In the genomic region with DNA sequence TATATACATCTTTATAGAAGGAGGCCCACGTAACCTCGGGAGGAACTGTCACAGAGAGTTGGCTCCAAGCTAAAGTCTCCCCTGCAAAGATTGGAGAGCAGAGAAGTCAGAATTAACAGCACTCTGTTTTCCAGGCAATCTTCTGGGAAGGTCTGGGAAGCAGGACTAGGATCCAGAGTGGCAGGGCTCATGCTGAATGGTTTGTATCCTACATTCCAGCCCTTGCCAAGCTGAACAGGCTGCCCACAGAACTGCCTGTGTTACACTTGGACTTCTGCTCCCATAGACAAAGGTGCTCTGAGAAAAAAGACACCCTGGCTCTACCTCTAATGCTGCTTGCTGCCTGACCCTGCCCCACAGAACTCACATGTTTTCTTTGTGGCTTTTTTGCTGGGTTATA, we compare ENCODE assay signal across 19 mouse cellular contexts.
DNase-seq lines count a peak whose midpoint lies in the region; ATAC-seq and TF ChIP-seq lines count a peak whose summit lies in the region.
"Had no signal": no experiment of that assay in that cellular context is flagged by ENCODE, and none has a peak within 500 bp of the region (broad histone marks: within the 10 kb centered on the region; RNA-seq: fewer than 3 reads in every experiment).

No protein-coding gene starts in this region.

- WGBS in kidney, postnatal 0 days: 78% methylated on average over 2 of the region's 2 CpGs
- WGBS in embryonic facial prominence, embryonic 12.5 days: 85% methylated on average over 2 of the region's 2 CpGs
- 63% methylated on average over 2 of the region's 2 CpGs for WGBS in intestine, embryonic 16.5 days
- 64% methylated on average over 2 of the region's 2 CpGs for WGBS in stomach, embryonic 15.5 days

- H3K9me3 ChIP-seq in kidney, postnatal 0 days (replicated peaks; ENCODE audit: low read length): no peaks in the 10 kb centered on the region
- H3K9me3 ChIP-seq in embryonic facial prominence, embryonic 12.5 days: no peaks in the 10 kb centered on the region; the same call in 1 of the 2 replicates
- H3K9me3 ChIP-seq in intestine, embryonic 16.5 days (ENCODE audit: control insufficient read depth, low read length): peaks cover 3% of the 10 kb centered on the region; the same call in 1 of the 2 replicates
- no peaks in the 10 kb centered on the region for H3K9me3 ChIP-seq in stomach, embryonic 15.5 days
- H3K9me3 ChIP-seq: forebrain, embryonic 13.5 days; liver, embryonic 15.5 days; midbrain, embryonic 10.5 days had no signal

- peaks cover 6% of the 10 kb centered on the region; the same call in 1 of the 2 replicates for H3K4me1 ChIP-seq in kidney, postnatal 0 days (replicated peaks; ENCODE audit: insufficient read depth, low read length)
- peaks cover 36% of the 10 kb centered on the region for H3K4me1 ChIP-seq in embryonic facial prominence, embryonic 12.5 days
- H3K4me1 ChIP-seq in intestine, embryonic 16.5 days (ENCODE audit: control insufficient read depth, insufficient read depth, low read length): peaks cover 8% of the 10 kb centered on the region
- H3K4me1 ChIP-seq in stomach, embryonic 15.5 days: peaks cover 6% of the 10 kb centered on the region; the same call in 1 of the 2 replicates
- H3K4me1 ChIP-seq: forebrain, embryonic 13.5 days; liver, embryonic 15.5 days had no signal

- H3K9ac ChIP-seq in kidney, postnatal 0 days (ENCODE audit: low read depth, low read length): no peak overlapping the region
- H3K9ac ChIP-seq in embryonic facial prominence, embryonic 12.5 days: no peak overlapping the region
- H3K9ac ChIP-seq in intestine, embryonic 16.5 days (ENCODE audit: low read depth, low read length): no peak overlapping the region
- H3K9ac ChIP-seq in stomach, embryonic 15.5 days: no peak overlapping the region
- H3K9ac ChIP-seq: forebrain, embryonic 13.5 days; hindbrain, embryonic 14.5 days; liver, embryonic 15.5 days had no signal

- ATAC-seq in kidney, postnatal 0 days (replicated peaks; ENCODE audit: low FRiP score, low read depth): no peak
- ATAC-seq in embryonic facial prominence, embryonic 12.5 days (ENCODE audit: insufficient number of reproducible peaks, insufficient read depth, low FRiP score, low TSS enrichment): no peak
- ATAC-seq in intestine, embryonic 16.5 days: no peak
- ATAC-seq in stomach, embryonic 15.5 days (ENCODE audit: insufficient read depth, low FRiP score, low read depth): no peak
- ATAC-seq in inflammation-experienced regulatory T-cells, adult 6 months: no peak
- ATAC-seq: forebrain, embryonic 13.5 days had no signal

- H3K4me3 ChIP-seq in kidney, postnatal 0 days (replicated peaks; ENCODE audit: low read depth, low read length): no peak overlapping the region
- H3K4me3 ChIP-seq in embryonic facial prominence, embryonic 12.5 days: no peak overlapping the region
- H3K4me3 ChIP-seq in intestine, embryonic 16.5 days (ENCODE audit: low read length): no peak overlapping the region
- H3K4me3 ChIP-seq in stomach, embryonic 15.5 days (replicated peaks): no peak overlapping the region
- H3K4me3 ChIP-seq: forebrain, embryonic 13.5 days; heart, embryonic 10.5 days; liver, embryonic 15.5 days; midbrain, embryonic 10.5 days had no signal

- no peak for DNase-seq in kidney, postnatal 0 days (ENCODE audit: low spot score)
- DNase-seq in kidney, postnatal 36 days: no peak
- DNase-seq in layer of hippocampus, postnatal 25 days (ENCODE audit: extremely low spot score in 1 of 2, low spot score in 1 of 2): no peak
- DNase-seq: adrenal gland, postnatal 10 days; cerebellum, adult 18-20 months; cerebellum, postnatal 25 days; heart, postnatal 4 days; layer of hippocampus, adult 9-11 months; left cerebral cortex, postnatal 4 days had no signal

- no peaks in the 10 kb centered on the region for H3K27me3 ChIP-seq in kidney, postnatal 0 days (ENCODE audit: insufficient read depth, low read length)
- H3K27me3 ChIP-seq in embryonic facial prominence, embryonic 12.5 days: 0 out of 2 replicates have a peak, but pooled peaks cover 2% of the 10 kb centered on the region
- H3K27me3 ChIP-seq in intestine, embryonic 16.5 days (replicated peaks; ENCODE audit: control insufficient read depth, insufficient read depth, low read length): no peaks in the 10 kb centered on the region
- no peaks in the 10 kb centered on the region for H3K27me3 ChIP-seq in stomach, embryonic 15.5 days (replicated peaks)
- H3K27me3 ChIP-seq: forebrain, embryonic 13.5 days; liver, embryonic 15.5 days had no signal

- H3K36me3 ChIP-seq in kidney, postnatal 0 days (ENCODE audit: insufficient read depth, low read length): no peaks in the 10 kb centered on the region
- no peaks in the 10 kb centered on the region for H3K36me3 ChIP-seq in embryonic facial prominence, embryonic 12.5 days
- H3K36me3 ChIP-seq in intestine, embryonic 16.5 days (ENCODE audit: control insufficient read depth, insufficient read depth, low read length): no peaks in the 10 kb centered on the region
- no peaks in the 10 kb centered on the region for H3K36me3 ChIP-seq in stomach, embryonic 15.5 days
- H3K36me3 ChIP-seq: heart, embryonic 10.5 days; liver, embryonic 15.5 days; midbrain, embryonic 10.5 days had no signal

- H3K4me2 ChIP-seq in kidney, postnatal 0 days (ENCODE audit: low read length): no peak overlapping the region
- H3K4me2 ChIP-seq in embryonic facial prominence, embryonic 12.5 days (replicated peaks): no peak overlapping the region
- no peak overlapping the region for H3K4me2 ChIP-seq in intestine, embryonic 16.5 days (ENCODE audit: low read depth, low read length)
- no peak overlapping the region for H3K4me2 ChIP-seq in stomach, embryonic 15.5 days
- H3K4me2 ChIP-seq: forebrain, embryonic 13.5 days; hindbrain, embryonic 14.5 days; liver, embryonic 15.5 days had no signal

- TF ChIP-seq CTCF in kidney, postnatal 0 days (IDR thresholded peaks at IDR 0.05; ENCODE audit: low read depth): no peak

- H3K27ac ChIP-seq in kidney, postnatal 0 days: peak overlapping the region; percentile 54
- H3K27ac ChIP-seq in embryonic facial prominence, embryonic 12.5 days: 0 out of 2 replicates have a peak overlapping the region, but pooled peaks have one; percentile 1
- H3K27ac ChIP-seq in intestine, embryonic 16.5 days (ENCODE audit: low read length): peak overlapping the region; percentile 35
- H3K27ac ChIP-seq in stomach, embryonic 15.5 days: peak overlapping the region; percentile 52
- H3K27ac ChIP-seq: forebrain, embryonic 13.5 days; heart, embryonic 10.5 days; hindbrain, embryonic 14.5 days; liver, embryonic 15.5 days; macrophage; midbrain, embryonic 10.5 days had no signal

Comparison
In these comparisons a context has a peak if more than half of its experiments do, and no peak if none do; other contexts are left out.
1. H3K27ac ChIP-seq: peak in every context shown above with its lines; median percentile 54 in kidney, postnatal 0 days; 52 in stomach, embryonic 15.5 days; 35 in intestine, embryonic 16.5 days; 1 in embryonic facial prominence, embryonic 12.5 days.